In genomic region chr2:136920257-136920993, GRCm38 (mm10) we compare ENCODE assay signal across 16 mouse cellular contexts. TPM values are rescaled to one million over a fixed set of nuclear protein-coding genes. Genes with fewer than 3 reads are reported as not detected.
DNase-seq lines count a peak whose midpoint lies in the region; ATAC-seq and TF ChIP-seq lines count a peak whose summit lies in the region.
"Had no signal": no experiment of that assay in that cellular context is flagged by ENCODE, and none has a peak within 500 bp of the region (broad histone marks: within the 10 kb centered on the region; RNA-seq: fewer than 3 reads in every experiment).

No protein-coding gene starts in this region.

- no peak for TF ChIP-seq CTCF in embryonic fibroblast, embryonic 13.5 days (IDR thresholded peaks at IDR 0.05; ENCODE audit: borderline replicate concordance, insufficient read depth, low read length)
- TF ChIP-seq CTCF in liver, postnatal 0 days (IDR thresholded peaks at IDR 0.05; ENCODE audit: low read depth): no peak

- no peaks in the 10 kb centered on the region for H3K27me3 ChIP-seq in liver, postnatal 0 days (ENCODE audit: insufficient read depth, low read length)
- H3K27me3 ChIP-seq: embryonic facial prominence, embryonic 12.5 days; forebrain, embryonic 15.5 days; midbrain, embryonic 12.5 days had no signal

- WGBS in liver, postnatal 0 days (ENCODE audit: insufficient replicate concordance): 73% methylated on average over 3 of the region's 3 CpGs

- peak overlapping the region; percentile 50 for H3K27ac ChIP-seq in embryonic fibroblast, embryonic 13.5 days (ENCODE audit: insufficient read depth, low read length)
- peak overlapping the region; percentile 66; the same call in 1 of the 2 replicates for H3K27ac ChIP-seq in liver, postnatal 0 days (ENCODE audit: low read depth)
- H3K27ac ChIP-seq: embryonic facial prominence, embryonic 12.5 days; forebrain, embryonic 15.5 days; midbrain, embryonic 12.5 days had no signal

- no peaks in the 10 kb centered on the region for H3K36me3 ChIP-seq in liver, postnatal 0 days (replicated peaks; ENCODE audit: insufficient read depth, low read length)
- H3K36me3 ChIP-seq: embryonic facial prominence, embryonic 12.5 days; forebrain, embryonic 15.5 days; midbrain, embryonic 12.5 days had no signal

- TF ChIP-seq POLR2A in embryonic fibroblast, embryonic 13.5 days (IDR thresholded peaks at IDR 0.05; ENCODE audit: low read depth, low read length): no peak

- no peak overlapping the region for H3K4me3 ChIP-seq in embryonic fibroblast, embryonic 13.5 days (ENCODE audit: insufficient read depth, low read length)
- no peak overlapping the region for H3K4me3 ChIP-seq in liver, postnatal 0 days (ENCODE audit: low read depth, low read length)
- H3K4me3 ChIP-seq: embryonic facial prominence, embryonic 12.5 days; forebrain, embryonic 15.5 days; midbrain, embryonic 12.5 days had no signal

- H3K4me2 ChIP-seq in liver, postnatal 0 days (ENCODE audit: low read depth, low read length): no peak overlapping the region
- H3K4me2 ChIP-seq: embryonic facial prominence, embryonic 12.5 days; forebrain, embryonic 15.5 days; lung, embryonic 14.5 days; midbrain, embryonic 12.5 days had no signal

- TF ChIP-seq EP300 in liver, postnatal 0 days (IDR thresholded peaks at IDR 0.05; ENCODE audit: low read depth): no peak

- no peak overlapping the region for H3K9ac ChIP-seq in liver, postnatal 0 days (replicated peaks)
- H3K9ac ChIP-seq: embryonic facial prominence, embryonic 12.5 days; forebrain, embryonic 15.5 days; lung, embryonic 14.5 days; midbrain, embryonic 12.5 days had no signal

- no peaks in the 10 kb centered on the region for H3K9me3 ChIP-seq in liver, postnatal 0 days (ENCODE audit: low read length)
- H3K9me3 ChIP-seq: embryonic facial prominence, embryonic 12.5 days; forebrain, embryonic 15.5 days; midbrain, embryonic 12.5 days had no signal

- peak; percentile 10 for DNase-seq in adrenal gland, postnatal 14 days
- DNase-seq in adrenal gland, postnatal 36 days: no peak
- peak; percentile 40 for DNase-seq in 416B (ENCODE audit: low read depth)
- no peak for DNase-seq in liver, postnatal 0 days
- no peak for DNase-seq in retina, embryonic 14.5 days (ENCODE audit: low spot score)
- DNase-seq in retina, postnatal 1 day: no peak
- no peak for DNase-seq in kidney, adult 18-20 months
- DNase-seq: cerebellum, adult 9-11 months; gastrocnemius, postnatal 10 days; thymus, postnatal 14 days had no signal

- peak; percentile 34 for ATAC-seq in liver, postnatal 0 days
- ATAC-seq: forebrain, embryonic 15.5 days had no signal

- H3K4me1 ChIP-seq in embryonic fibroblast, embryonic 13.5 days (ENCODE audit: control insufficient read depth, insufficient read depth, low read length): peaks cover 14% of the 10 kb centered on the region
- H3K4me1 ChIP-seq in liver, postnatal 0 days (ENCODE audit: insufficient read depth): no peaks in the 10 kb centered on the region
- H3K4me1 ChIP-seq: forebrain, embryonic 15.5 days; midbrain, embryonic 12.5 days had no signal

RNA-seq across cellular contexts. Expression of gene AL731706.1, which starts 29.2 kb away (rescaled TPM):
- total RNA-seq in adrenal gland, postnatal 14 days (2021): 10.9 and 16.1 TPM in 2 replicates
- 10 to 100 TPM; 14.3 to 23.6 TPM for total RNA-seq in adrenal gland, postnatal 36 days (2021)
- 6.8 and 10.4 TPM in 2 replicates for polyA plus RNA-seq in embryonic fibroblast, embryonic 13.5 days (2011; ENCODE audit: insufficient read length, low read depth, missing spikeins)
- 22.2 and 24.4 TPM in 2 replicates for polyA plus RNA-seq in liver, postnatal 0 days (2015; fragmentation: Nextera tagmentation; extraction: Ambion mirVana)

RNA-seq across cellular contexts. Expression of gene Mkks, which starts 29.2 kb away (rescaled TPM):
- total RNA-seq in adrenal gland, postnatal 14 days (2021): 31.1 and 32.3 TPM in 2 replicates
- total RNA-seq in adrenal gland, postnatal 36 days (2021): 10 to 100 TPM; 16.8 to 26.6 TPM
- polyA plus RNA-seq in embryonic fibroblast, embryonic 13.5 days (2011; ENCODE audit: insufficient read length, low read depth, missing spikeins): 15.9 and 20.6 TPM in 2 replicates
- polyA plus RNA-seq in liver, postnatal 0 days (2015; fragmentation: Nextera tagmentation; extraction: Ambion mirVana): 5.0 and 6.5 TPM in 2 replicates

RNA-seq across cellular contexts. Expression of gene Slx4ip, which starts 29.4 kb away (rescaled TPM):
- total RNA-seq in adrenal gland, postnatal 14 days (2021): 4.6 and 5.8 TPM in 2 replicates
- 1 to 10 TPM; 6.1 TPM for total RNA-seq in adrenal gland, postnatal 36 days (2021)
- 7.2 and 7.4 TPM in 2 replicates for polyA plus RNA-seq in embryonic fibroblast, embryonic 13.5 days (2011; ENCODE audit: insufficient read length, low read depth, missing spikeins)
- polyA plus RNA-seq in liver, postnatal 0 days (2015; fragmentation: Nextera tagmentation; extraction: Ambion mirVana): 1.1 and 1.7 TPM in 2 replicates

RNA-seq across cellular contexts. Expression of gene AL731706.2, which starts 34.9 kb away (rescaled TPM):
- total RNA-seq in adrenal gland, postnatal 14 days (2021): 5.3 and 22.3 TPM in 2 replicates
- total RNA-seq in adrenal gland, postnatal 36 days (2021): 1 to 10 TPM; 7.8 to 9.0 TPM
- polyA plus RNA-seq in embryonic fibroblast, embryonic 13.5 days (2011; ENCODE audit: insufficient read length, low read depth, missing spikeins): 8.8 and 17.9 TPM in 2 replicates
- polyA plus RNA-seq in liver, postnatal 0 days (2015; fragmentation: Nextera tagmentation; extraction: Ambion mirVana): 23.8 and 24.4 TPM in 2 replicates
- polyA plus RNA-seq: brain, embryonic 14.5 days had no signal

Comparison
In these comparisons a context has a peak if more than half of its experiments do, and no peak if none do; other contexts are left out.
1. DNase-seq: peak in adrenal gland, postnatal 14 days (single experiment) and 416B (single experiment); none in adrenal gland, postnatal 36 days (0 of 2), liver, postnatal 0 days (single experiment), retina, embryonic 14.5 days (single experiment), retina, postnatal 1 day (single experiment) and kidney, adult 18-20 months (single experiment).